Mouse (Mus musculus): ENCODE data around the gene Pitx3.
"Not testable (repeated sequence)": the region's sequence is repeated elsewhere in the genome, so short reads cannot be mapped to it uniquely, and the experiment has no call there.

Gene Pitx3

GRCm38 (mm10) chr19:46147511-46148371 is at the start of gene Pitx3:
Gene Pitx3 (minus strand): TSS chr19:46148326.
- DNase-seq (ENCODE audit: low spot score) = no peak

- no peak for DNase-seq (ENCODE audit: low spot score)
Measured at GRCm38 (mm10) chr19:46187203-46187602, 39.1 kb upstream of the Pitx3 start.

GRCm38 (mm10) chr19:46186611-46187010 is 38.5 kb upstream of the Pitx3 start:
- DNase-seq (ENCODE audit: low spot score) = no peak

GRCm38 (mm10) chr19:46182241-46182640 is 34.1 kb upstream of the Pitx3 start:
- no peak for DNase-seq (ENCODE audit: low spot score)

GRCm38 (mm10) chr19:46180274-46180673 is 32.1 kb upstream of the Pitx3 start:
- no peak for DNase-seq (ENCODE audit: low spot score)

- DNase-seq (ENCODE audit: low spot score) = no peak
Measured at GRCm38 (mm10) chr19:46177046-46177445, 28.9 kb upstream of the Pitx3 start.

- no peak for DNase-seq (ENCODE audit: low spot score)
Measured at GRCm38 (mm10) chr19:46175173-46175572, 27.0 kb upstream of the Pitx3 start.

GRCm38 (mm10) chr19:46172541-46172940 is 24.4 kb upstream of the Pitx3 start:
- DNase-seq (ENCODE audit: low spot score) = no peak

GRCm38 (mm10) chr19:46169913-46170312 is 21.8 kb upstream of the Pitx3 start:
- DNase-seq (ENCODE audit: low spot score) = no peak

- no peak for DNase-seq (ENCODE audit: low spot score)
Measured at GRCm38 (mm10) chr19:46169396-46169795, 21.3 kb upstream of the Pitx3 start.

- DNase-seq (ENCODE audit: low spot score) = not testable (repeated sequence)
Measured at GRCm38 (mm10) chr19:46167169-46167568, 19.0 kb upstream of the Pitx3 start.

- DNase-seq (ENCODE audit: low spot score) = no peak
Measured at GRCm38 (mm10) chr19:46165950-46166349, 17.8 kb upstream of the Pitx3 start.

- DNase-seq (ENCODE audit: low spot score) = peak; percentile 88
Measured at GRCm38 (mm10) chr19:46152127-46152803, 4.1 kb upstream of the Pitx3 start, which contains the start of gene Gbf1. Gene Gbf1 (plus strand): TSS chr19:46152509.

- DNase-seq (ENCODE audit: low spot score) = no peak
Measured at GRCm38 (mm10) chr19:46149091-46149490, 965 bp upstream of the Pitx3 start.

GRCm38 (mm10) chr19:46148372-46148760 is 240 bp upstream of the Pitx3 start:
- peak; percentile 91 for DNase-seq (ENCODE audit: low spot score)

GRCm38 (mm10) chr19:46141091-46141490 is 7.0 kb downstream of the Pitx3 start:
- DNase-seq (ENCODE audit: low spot score) = no peak

GRCm38 (mm10) chr19:46140324-46140723 is 7.8 kb downstream of the Pitx3 start:
- DNase-seq (ENCODE audit: low spot score) = no peak

- peak; percentile 81 for DNase-seq (ENCODE audit: low spot score)
Measured at GRCm38 (mm10) chr19:46136639-46137580, 11.2 kb downstream of the Pitx3 start.

GRCm38 (mm10) chr19:46135789-46136638 is 12.1 kb downstream of the Pitx3 start:
- peak; percentile 66 for DNase-seq (ENCODE audit: low spot score)

GRCm38 (mm10) chr19:46135297-46135696 is 12.8 kb downstream of the Pitx3 start:
- peak; percentile 96 for DNase-seq (ENCODE audit: low spot score)

- no peak for DNase-seq (ENCODE audit: low spot score)
Measured at GRCm38 (mm10) chr19:46132577-46132976, 15.5 kb downstream of the Pitx3 start.

Measured in testis, postnatal 10 days (tissue).